Mouse (Mus musculus): ENCODE measurements at regions not wholly inside any gene's neighbourhood (a gene's known extent, or its start where the extent isn't known, plus 50 kb on each side); places are given as distances from the start of the nearest gene placed in this dataset.

DNA sequence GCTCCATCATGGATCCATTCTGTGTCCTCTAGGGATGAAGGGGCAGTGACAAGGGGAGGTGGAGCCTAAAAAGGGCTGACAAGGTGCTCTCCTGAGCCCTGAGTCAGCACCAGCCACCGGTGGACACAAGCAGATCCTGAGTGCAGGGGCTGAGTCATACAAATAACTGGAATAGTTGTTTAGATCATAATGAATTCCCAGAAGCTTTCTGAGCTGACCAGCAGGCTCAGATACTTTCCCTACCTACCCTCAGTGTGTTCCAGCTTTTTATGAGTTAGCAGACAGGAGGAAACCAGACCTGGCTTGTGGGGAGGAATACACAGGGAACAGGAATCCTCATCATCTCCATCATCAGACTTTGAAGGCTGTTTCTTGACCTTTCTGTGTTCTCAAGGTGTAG lies 130.7 kb upstream of the Fggy start:
- no peak for DNase-seq

DNA sequence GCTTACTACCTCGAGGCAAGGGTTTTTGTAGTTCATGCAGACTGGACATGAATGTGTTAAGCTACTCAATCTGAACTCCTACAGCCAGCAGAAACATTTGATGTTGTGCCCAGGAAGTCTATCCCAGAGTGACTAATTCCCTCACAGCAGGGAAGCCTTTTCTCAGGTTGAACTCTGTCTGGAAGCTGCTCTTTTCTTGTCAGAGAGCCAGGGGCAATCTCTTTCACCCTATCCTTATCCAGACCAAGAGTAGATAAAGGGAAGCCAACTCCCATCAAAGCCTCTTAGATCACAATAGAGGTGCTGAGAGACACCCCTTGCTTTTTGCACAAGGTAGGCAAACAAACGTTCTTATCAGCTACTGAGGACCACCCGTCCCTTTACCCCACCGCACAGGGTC lies 122.8 kb upstream of the Fggy start:
- DNase-seq: no peak

DNA sequence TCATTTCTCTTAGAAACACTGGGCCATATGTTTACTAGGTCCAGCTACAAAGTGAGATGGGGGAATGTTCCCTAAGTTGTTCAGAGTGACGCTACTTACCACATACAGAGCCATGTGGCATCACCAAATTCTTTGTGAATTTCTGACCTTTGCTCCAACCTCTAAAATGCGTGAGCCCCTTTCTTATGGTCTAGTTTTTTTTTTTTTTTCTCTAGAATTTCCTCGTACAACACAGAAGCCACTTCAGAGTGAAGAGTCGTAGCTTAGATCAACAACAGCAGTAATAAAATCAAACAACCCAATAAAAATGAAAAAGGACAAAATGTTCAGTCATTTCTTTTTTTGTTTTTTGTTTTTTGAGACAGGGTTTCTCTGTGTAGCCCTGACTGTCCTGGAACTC lies 122.2 kb upstream of the Fggy start:
- DNase-seq: no peak

DNA sequence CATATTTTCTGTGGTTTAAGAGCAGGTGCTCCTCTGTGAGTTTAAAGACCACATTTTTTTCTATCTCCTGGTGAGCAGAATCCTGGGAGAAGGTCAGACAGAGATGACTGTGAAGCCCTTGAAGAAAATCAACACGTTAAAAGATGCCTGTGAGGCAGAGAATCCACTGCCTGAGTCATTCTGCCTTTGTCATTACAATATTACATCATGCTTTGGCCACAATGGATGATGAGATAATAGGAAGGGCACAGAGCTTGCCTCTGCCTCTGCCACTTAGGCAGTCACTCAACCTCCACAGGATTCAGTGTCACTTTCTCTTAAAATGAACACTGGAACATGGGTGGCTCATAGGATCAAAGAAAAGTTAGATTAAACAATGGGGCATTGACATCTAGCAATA lies 117.5 kb upstream of the Fggy start:
- DNase-seq: no peak

DNA sequence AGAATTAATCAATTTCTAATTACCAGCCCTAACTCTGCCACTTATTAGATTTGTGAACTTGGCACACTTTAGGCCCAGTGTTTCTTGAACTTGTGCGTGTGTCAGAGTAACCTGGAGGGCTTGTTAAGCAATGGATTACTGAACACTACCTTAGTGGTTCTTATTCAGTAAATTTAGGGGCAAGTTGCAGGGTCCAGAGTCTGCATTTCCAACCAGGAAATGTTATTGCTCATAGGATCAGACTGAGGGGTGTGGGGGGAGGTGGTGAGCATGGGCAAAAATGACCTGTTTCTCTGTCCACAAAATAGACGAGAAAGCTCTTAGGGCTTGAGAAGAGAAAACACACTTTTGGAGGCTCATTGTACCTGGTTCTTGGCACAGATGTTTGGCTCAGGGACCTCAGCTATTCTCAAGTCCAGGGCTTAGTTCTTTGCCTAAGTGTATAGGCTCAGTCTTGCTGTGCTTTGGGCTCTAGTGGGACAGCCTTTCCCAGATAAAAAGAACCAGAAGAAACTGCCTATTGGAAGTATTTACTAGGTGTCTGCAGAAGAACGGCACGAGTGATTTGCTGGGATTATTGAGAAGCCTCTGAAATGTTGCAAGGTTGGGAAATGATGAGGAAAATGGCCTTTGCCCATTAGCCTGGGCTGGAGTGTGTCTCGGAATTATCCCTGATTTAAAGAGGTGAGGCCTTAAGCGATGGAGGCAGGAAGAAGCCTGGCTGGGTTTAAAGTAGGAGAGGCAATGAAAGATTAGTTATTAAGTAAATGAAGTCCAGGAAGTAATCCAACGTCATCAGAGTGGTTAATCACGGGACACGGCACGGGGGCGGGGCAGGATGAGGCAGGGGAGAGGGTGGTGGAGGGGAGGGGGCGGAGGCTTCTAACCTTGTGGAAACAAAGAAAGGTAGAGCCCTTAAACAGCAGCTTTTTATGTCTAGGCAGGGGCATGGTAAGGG lies 113.2 kb upstream of the Fggy start:
- DNase-seq: no peak

DNA sequence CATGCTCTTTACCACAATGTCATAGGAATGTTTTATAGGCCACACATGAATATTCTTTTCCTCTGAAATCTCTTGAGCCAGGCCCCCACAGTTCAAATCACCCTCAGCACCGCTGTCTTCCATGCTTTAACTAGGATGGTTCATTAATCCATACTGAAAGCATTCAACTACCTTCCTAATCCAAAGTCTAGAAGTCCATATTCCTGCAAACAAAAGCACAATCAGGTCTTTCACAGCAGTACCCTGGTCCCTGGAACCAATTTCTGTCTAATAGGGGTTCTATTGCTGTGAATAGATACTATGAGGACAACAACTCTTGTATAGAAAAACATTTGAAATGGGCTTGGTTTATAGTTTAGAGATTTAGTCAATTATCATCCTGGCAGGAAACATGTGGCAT lies 107.0 kb upstream of the Fggy start:
- no peak for DNase-seq

DNA sequence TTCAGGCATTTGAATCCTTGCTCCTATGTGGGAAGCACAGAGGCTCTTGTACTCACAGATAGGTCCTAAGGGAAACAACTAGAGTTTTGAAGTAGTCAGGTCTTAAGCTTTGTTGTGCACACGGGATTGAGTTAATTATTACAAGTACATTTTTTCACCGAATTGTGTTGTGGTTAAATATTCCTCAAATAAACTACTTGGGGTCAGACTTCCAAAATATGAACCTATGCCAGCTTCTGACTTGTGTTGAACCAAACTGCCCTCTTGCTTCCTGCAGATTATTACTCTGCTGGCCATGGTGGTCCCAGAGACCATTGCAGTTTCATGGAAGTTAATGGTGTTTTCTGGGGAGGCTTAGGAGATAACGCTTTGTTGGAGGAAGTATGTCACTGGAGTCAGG lies 105.5 kb upstream of the Fggy start:
- DNase-seq: no peak

DNA sequence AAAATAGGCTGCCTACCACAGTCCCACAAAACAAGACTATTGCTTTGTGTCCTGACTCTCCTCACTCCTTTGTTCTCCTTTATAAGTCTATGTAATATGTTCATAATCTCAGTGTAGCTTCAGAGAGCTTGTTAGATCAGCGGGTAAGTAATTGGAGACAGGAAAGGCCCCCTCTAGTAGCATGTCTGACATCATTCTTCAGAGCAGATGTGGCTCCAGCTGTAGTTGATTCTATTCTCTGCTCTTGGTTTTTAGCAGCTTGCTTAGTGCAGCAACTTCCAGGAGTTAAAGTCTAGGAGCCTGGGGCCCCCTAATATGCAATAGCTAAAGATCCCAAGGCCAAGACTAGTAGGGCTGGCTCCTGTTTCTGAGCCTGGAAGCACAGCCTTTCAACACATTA lies 101.0 kb upstream of the Fggy start:
- DNase-seq: no peak

DNA sequence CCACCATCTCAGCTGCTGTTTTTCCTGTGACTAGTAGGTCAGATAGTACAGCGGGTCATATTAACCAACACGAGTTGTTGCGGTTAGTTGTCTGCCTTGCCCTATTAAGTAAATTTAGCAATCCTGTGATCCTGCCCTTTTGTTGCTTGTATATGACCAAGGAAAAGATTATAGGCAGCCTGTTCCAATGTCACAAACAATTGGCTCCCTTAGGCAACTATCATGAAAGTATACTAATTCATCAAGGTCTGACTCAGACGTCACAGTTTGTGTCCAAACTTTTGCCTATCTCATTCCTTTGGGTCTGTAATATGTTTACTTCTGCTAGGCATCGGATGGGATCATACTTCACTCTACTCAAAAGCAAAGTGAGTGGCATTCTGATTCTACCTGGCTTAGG lies 100.4 kb upstream of the Fggy start:
- no peak for DNase-seq

DNA sequence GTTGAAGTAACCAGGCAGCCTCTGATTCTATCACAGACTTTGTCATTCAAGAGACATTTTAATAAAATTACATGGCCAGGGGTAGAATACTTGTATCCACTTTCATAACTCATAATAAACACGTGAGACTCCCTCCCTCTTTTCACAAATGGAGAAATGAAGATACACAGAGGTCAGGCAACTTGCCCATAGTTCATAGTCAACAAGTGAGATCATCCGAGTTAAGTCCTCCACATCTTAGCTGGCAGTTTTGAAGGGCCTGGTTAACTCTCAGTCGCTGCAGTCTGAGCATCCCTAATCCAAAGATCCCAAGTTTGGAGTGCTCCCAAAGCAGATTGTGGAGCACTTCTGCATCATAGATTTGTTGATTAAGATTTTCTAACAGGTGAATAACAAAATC lies 94.8 kb upstream of the Fggy start:
- DNase-seq: no peak

DNA sequence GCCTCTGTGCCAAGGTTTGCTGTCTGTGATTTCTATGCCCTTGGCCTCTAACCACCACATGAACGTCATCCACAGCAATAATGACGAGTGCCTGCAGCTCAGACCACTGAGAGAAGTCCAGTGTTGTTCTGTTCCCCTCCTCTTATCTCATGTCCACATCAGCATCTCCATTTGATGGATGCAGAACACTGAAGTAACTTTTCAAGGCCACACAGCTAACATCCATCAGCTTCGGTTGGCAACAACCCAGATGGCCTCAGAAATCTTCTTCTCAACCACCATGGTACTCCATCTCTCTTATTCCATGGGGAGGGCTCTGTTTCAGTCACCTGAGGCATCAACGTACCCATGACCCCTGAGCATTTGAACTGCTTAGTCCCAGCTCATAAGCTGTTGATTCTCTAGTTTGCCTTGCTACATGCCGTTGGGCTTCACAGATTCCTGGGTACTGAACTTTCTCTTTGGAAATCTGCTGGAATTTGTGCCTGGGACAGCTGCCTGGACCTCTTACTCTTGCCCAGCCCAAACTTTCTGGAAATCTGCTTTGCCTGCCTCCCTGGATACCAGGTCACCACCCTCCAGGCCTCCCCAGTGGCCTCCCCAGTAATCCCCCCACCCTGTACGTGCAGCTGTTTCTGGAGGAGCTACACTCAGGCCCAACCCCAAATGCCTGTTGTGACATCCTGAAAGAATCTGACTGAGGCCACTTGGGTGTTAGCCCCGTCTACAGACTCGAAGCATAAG lies 94.1 kb upstream of the Fggy start:
- DNase-seq: no peak

DNA sequence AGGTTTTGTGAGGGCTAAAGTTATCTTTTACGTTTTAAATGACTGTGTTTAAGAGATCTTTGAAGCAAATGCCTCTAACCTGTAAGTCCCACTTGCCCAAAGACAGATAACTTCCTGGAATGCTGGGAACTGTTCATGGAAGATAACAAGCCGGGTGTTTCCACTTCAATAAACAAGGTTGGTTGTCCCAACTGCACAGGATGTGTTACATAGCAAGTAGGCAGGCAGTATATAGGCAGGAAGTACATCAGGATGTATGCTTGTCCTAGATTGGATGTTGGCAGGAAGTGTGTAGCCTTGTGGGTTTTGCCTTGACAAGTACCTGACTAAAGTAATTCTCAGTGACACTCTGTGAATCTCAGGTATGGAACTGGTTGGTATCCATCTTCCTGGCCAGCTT lies 90.7 kb upstream of the Fggy start:
- no peak for DNase-seq

DNA sequence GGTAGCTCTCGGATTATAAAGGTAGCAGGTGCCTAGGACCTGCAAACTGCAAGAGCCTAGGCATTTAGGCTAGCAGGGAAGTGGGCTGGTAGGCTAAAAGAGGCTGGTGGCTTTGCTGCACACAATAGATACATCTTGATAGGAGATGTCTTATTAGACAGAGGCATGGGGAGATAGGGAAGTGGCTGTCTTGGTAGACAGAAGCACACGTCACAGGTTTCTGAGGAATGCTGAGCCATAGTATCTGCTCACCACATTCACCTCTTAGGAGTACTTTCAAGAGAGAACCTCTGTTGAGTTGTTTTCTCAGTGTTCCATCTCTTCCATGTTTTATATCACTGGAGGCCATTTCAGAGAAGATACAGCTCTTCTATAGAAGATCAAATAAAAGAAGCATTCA lies 89.8 kb upstream of the Fggy start:
- no peak for DNase-seq

DNA sequence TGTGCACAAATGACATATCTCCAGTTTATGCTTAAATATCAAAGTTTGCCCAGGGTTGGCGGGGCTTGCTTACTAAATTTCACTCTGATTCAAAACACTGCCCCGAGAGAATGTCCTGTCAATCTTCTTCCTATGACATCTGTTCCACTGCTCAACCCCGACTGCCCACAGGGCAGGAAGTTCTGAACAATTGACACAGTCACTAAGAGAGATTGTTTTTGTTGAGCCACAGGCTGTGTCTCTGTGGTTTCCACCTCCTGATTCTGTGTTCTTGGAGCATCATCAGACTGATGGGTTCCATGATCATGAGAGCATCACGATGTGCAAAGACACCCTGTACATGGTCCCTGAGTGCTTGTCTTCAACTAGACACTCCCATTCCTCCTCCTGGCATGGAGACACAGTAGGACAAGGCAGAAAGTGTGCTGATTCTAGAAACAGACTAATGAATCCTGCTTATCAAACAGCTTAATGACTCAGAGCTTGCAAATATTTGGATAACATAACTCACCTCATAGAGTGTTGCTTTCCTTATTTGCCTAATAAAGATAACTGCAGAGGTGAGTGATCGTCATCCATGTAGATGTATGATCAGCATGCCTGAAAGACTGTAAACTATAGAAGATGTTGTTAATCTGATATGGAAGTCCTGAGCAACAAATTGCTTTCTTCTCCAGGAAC lies 82.4 kb upstream of the Fggy start:
- no peak for DNase-seq

DNA sequence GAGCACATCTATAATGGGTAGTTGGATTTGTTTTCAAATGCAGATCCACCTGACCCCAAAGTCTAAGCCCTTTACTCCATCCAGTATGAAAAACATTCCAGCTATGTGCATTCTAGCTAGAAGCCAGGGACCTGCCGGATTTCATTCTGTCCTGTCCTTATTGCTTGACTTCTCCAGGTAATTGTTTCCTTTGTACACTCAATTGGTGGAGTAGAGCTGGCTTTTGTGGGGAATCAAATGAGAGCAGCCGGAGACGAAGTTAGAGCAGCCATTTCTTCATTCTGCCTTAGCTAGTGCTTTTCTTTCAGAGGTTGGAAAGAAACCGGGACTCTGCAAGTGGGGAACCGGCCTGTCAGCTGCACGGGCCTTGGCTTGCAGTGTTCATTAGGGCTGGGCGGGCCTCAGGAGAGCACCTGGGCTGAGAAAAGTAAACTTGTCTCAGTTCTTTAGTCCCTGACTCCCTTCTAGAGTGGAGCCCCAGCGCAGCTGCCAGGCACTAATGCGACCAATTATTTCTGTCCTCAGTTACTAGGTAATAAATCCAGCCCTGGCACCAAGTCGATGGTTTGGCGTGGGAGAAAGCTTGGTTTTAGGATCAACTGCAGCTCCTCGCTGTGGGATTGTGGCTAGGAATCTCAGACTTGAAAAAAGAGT lies 81.1 kb upstream of the Fggy start:
- no peak for DNase-seq

DNA sequence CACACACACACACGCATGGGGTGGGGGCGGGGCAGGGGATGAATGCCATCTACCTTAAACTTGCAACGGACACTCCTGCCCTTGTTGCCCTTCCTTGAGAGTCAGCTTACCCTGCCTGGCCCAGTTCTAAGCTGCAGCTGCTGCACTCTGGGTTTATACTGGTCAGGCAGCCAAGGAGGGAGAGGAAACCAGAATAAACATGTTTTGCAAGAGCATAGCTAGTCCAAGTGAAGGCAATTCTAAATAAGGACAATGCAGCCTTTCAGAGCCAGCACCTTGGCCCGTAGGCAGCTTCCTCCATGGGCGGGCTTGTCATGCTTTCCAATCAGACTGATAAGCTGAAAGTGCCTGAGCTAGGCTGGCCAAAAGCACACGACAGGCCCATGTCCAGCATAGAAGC lies 73.7 kb upstream of the Fggy start:
- DNase-seq: peak; percentile 72

DNA sequence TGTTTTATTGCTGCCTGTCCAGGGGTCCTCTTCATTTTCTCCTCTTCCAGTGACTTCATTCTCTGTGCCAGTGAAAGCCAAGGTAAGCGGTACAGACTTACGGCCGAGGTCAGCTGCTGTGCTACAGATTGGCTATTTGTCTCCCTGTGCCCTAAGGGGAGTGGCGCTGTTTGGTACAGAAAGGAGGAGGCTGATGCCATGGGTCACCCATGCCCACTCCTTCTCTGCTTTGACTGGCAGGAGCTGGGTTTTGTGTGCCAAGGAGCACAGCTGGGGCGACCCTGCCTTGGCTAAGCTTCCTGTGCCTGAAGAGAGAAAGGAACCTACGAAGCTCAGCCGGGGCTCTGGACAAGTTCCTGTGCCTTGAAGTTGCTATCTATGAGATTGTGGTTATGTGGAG lies 70.0 kb upstream of the Fggy start:
- DNase-seq: no peak

DNA sequence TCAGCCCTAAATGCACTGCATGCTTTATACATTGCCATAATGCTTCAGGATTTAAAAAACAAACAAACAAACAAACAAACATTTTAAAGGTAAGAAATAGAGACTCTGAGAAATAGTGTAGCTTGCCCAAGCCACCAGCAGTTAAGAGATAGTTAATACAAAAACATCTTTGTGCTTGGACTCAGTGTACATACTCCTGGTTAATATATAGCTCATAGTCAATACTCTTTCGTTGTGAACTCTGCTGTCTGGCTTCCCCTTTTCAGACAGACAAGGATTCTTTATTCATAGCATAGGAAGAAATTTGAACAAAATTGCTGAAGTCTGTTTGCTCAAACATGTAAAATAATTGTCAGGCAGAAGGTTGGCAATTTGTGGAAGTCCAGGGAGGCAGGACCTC lies 69.3 kb upstream of the Fggy start:
- DNase-seq: no peak

DNA sequence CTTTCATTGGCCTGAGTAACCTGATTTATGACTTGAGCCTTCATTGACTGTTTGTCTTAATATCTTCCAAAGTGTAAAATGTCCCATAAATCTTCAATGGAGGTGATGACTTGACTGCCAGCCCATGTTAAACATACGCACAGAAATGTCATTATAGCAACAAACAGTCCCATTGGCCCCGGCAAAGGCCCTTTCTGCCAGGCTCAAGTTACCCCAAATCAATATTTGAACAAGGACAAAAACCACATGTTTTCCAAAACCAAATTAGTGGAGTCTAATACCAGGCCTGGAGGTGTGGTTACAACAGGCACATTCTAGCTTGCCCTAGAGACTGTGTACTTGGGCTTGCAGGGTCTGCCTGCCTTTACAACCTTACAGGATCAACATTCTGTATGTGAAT lies 68.2 kb upstream of the Fggy start:
- no peak for DNase-seq

DNA sequence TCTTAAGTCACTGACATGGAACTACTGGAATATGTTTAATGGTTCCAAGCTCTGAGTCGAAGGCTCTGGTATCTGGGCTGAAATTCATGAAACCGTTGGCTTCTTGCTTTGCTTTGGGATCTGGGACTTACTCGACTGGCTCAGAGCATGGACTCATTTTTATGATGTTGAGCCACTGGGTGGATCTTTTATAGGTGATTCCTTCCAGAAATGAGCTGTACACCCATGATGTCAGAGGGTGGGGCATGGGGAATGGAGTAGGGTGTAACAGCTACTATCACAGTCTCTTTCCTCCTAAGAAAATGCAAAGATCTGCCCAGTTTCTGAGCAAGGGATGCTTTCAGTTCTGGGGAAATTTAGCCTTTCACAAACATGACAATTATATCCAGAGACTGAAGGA lies 57.0 kb upstream of the Fggy start:
- DNase-seq: no peak

DNA sequence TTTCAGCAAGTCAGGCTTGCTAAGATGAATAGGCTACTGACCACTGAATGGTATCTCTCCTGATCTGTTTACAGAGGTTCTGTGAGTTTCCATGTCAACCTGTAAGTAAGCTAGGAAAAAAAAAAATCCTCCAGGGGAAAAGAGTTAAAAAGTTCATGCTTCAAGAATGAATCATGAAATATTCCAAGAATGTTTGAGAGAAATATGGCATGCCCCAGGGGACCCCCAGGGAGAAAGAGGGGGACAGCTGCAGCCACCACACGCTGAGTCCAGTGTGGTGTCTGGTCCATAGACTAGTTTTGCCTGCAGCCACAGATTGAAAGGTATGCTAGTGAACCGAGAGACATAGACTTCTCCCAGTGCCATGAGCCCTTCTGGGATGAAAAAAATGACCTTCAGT lies 56.1 kb upstream of the Fggy start:
- no peak for DNase-seq

DNA sequence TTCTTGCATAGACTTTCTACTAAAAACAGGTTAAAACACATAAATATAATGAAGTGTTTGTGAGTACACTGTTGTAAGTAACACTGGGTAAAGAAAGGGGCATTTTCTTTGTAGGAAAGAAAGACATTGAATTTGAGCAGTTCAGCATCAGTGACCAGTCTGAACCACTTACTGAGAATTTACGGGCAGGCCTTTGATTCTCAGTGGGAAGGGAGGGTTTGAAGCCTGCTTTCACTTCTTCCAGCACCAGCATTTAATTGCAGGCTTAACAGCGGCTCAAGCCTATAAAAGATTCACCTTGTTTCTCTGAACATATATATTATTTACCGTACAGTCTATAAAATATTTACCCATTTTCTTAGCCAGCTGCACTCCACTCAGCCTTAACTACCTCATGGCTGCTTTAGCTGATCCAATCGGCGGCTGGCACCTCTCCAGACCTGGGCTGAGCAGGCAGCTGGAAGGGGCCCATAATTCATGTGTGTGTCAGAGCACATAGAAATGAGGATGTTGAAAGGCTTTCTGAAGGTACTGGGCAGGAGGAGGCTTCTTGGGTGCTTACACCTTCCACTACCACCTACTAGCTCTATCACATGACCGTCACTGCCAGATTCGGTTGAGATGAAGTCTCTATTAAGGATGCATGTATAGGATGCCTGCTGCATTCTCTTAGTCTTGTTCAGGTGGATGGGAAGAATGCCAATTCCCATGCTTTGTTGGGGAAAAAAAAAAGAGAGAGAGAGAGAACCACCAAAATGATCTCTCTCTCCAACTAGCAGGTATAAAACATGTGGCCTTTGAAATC lies 50.0 kb upstream of the Fggy start:
- DNase-seq: no peak

Measured in lung, postnatal 14 days (tissue).